Mouse (Mus musculus) cerebellum, adult 9-11 months (tissue): Measurements from ENCODE around the gene Dnah17.

Source experiments
- DNase-seq: peaks from one replicate; pipeline ENCODE4 v3.0.0; 2022

Dnah17 gene

GRCm38 (mm10) chr11:118130534-118130933 lies at the start of gene Dnah17:
TSS of gene Dnah17 (minus strand) at chr11:118130634.
- DNase-seq: no peak

- DNase-seq: no peak
These were observed 49.8 kb upstream of the Dnah17 start for GRCm38 (mm10) chr11:118180199-118180598.

- DNase-seq: no peak
These were observed 47.8 kb upstream of the Dnah17 start for GRCm38 (mm10) chr11:118178236-118178635.

GRCm38 (mm10) chr11:118174752-118175151 lies 44.3 kb upstream of the Dnah17 start:
- DNase-seq: peak; percentile 54

GRCm38 (mm10) chr11:118172768-118173167 lies 42.3 kb upstream of the Dnah17 start:
- DNase-seq: peak; percentile 46

- peak; percentile 68 for DNase-seq
These were observed 39.9 kb upstream of the Dnah17 start for GRCm38 (mm10) chr11:118170333-118170732.

GRCm38 (mm10) chr11:118168714-118169113 lies 38.3 kb upstream of the Dnah17 start:
- DNase-seq: peak; percentile 72

GRCm38 (mm10) chr11:118166626-118167025 lies 36.2 kb upstream of the Dnah17 start:
- no peak for DNase-seq

- no peak for DNase-seq
These were observed 35.2 kb upstream of the Dnah17 start for GRCm38 (mm10) chr11:118165681-118166080.

GRCm38 (mm10) chr11:118164566-118164965 lies 34.1 kb upstream of the Dnah17 start:
- DNase-seq: peak; percentile 93

- no peak for DNase-seq
These were observed 31.8 kb upstream of the Dnah17 start for GRCm38 (mm10) chr11:118162245-118162644.

GRCm38 (mm10) chr11:118161240-118161639 lies 30.8 kb upstream of the Dnah17 start:
- DNase-seq: no peak

GRCm38 (mm10) chr11:118160763-118161162 lies 30.3 kb upstream of the Dnah17 start:
- no peak for DNase-seq

GRCm38 (mm10) chr11:118158753-118159152 lies 28.3 kb upstream of the Dnah17 start:
- DNase-seq: no peak

- no peak for DNase-seq
These were observed 26.1 kb upstream of the Dnah17 start for GRCm38 (mm10) chr11:118156480-118157060.

GRCm38 (mm10) chr11:118152964-118153363 lies 22.5 kb upstream of the Dnah17 start:
- no peak for DNase-seq

GRCm38 (mm10) chr11:118151423-118152180 lies 21.2 kb upstream of the Dnah17 start:
- no peak for DNase-seq

- no peak for DNase-seq
These were observed 19.8 kb upstream of the Dnah17 start for GRCm38 (mm10) chr11:118150115-118150701.

- DNase-seq: no peak
These were observed 17.6 kb upstream of the Dnah17 start for GRCm38 (mm10) chr11:118147877-118148637.

GRCm38 (mm10) chr11:118146446-118146845 lies 16.0 kb upstream of the Dnah17 start:
- no peak for DNase-seq

- no peak for DNase-seq
These were observed 15.4 kb upstream of the Dnah17 start for GRCm38 (mm10) chr11:118145771-118146351.

GRCm38 (mm10) chr11:118145092-118145491 lies 14.7 kb upstream of the Dnah17 start:
- no peak for DNase-seq

- DNase-seq: no peak
These were observed 13.3 kb upstream of the Dnah17 start for GRCm38 (mm10) chr11:118143731-118144130.
